Mouse (Mus musculus) myocyte (in vitro differentiated cells): ENCODE data around the gene Sco1.

Source experiments
- CEBPB ChIP-seq: IDR thresholded peaks from 2 replicates; pipeline ENCODE4 v1.6.1; 2011; ENCODE audit warnings: mild to moderate bottlenecking, moderate library complexity; ENCODE audit not compliant: poor library complexity, insufficient read depth, severe bottlenecking
- E2F4 ChIP-seq: IDR thresholded peaks from one replicate; pipeline ENCODE4 v1.6.1; 2011; ENCODE audit warnings: mild to moderate bottlenecking, control low read depth, moderate library complexity; ENCODE audit not compliant: insufficient read depth
- MAX ChIP-seq: IDR thresholded peaks from one replicate; pipeline ENCODE4 v1.6.1; 2011; ENCODE audit warnings: low read depth, mild to moderate bottlenecking, control low read depth
- MYOD1 ChIP-seq, 3 experiments: IDR thresholded peaks; one replicate each; pipeline ENCODE4 v1.6.1; 2011; ENCODE audit warnings: control low read depth in 2 of 3, low read depth in 2 of 3, mild to moderate bottlenecking in 2 of 3, moderate library complexity in 1 of 3; ENCODE audit not compliant: insufficient read length in 2 of 3, control insufficient read depth in 1 of 3
- MYOG ChIP-seq, 3 experiments: IDR thresholded peaks; one replicate each; pipeline ENCODE4 v1.6.1; 2011; ENCODE audit warnings: control low read depth in 2 of 3, low read depth in 2 of 3, mild to moderate bottlenecking in 2 of 3; ENCODE audit not compliant: insufficient read length in 2 of 3, control insufficient read depth in 1 of 3, insufficient read depth in 1 of 3
- POLR2A ChIP-seq: IDR thresholded peaks from one replicate; pipeline ENCODE4 v1.6.1; 2011; ENCODE audit warnings: low read depth, mild to moderate bottlenecking, control low read depth, moderate library complexity; ENCODE audit not compliant: insufficient read length
- POLR2AphosphoS2 ChIP-seq: IDR thresholded peaks from one replicate; pipeline ENCODE4 v1.6.1; 2011; ENCODE audit warnings: low read depth, control low read depth; ENCODE audit not compliant: insufficient read length
- REST ChIP-seq: IDR thresholded peaks from one replicate; pipeline ENCODE4 v1.6.1; 2011; ENCODE audit warnings: mild to moderate bottlenecking, control low read depth, moderate library complexity; ENCODE audit not compliant: insufficient read depth, insufficient read length
- SRF ChIP-seq: IDR thresholded peaks from one replicate; pipeline ENCODE4 v1.6.1; 2011; ENCODE audit warnings: low read depth; ENCODE audit not compliant: control insufficient read depth, insufficient read length
- TCF12 ChIP-seq: IDR thresholded peaks from one replicate; pipeline ENCODE4 v1.6.1; 2011; ENCODE audit warnings: mild to moderate bottlenecking, control low read depth; ENCODE audit not compliant: poor library complexity, insufficient read depth, severe bottlenecking
- TCF3 ChIP-seq: IDR thresholded peaks from one replicate; pipeline ENCODE4 v1.6.1; 2011; ENCODE audit warnings: low read depth, control low read depth; ENCODE audit not compliant: insufficient read length
- USF1 ChIP-seq: IDR thresholded peaks from one replicate; pipeline ENCODE4 v1.6.1; 2011; ENCODE audit warnings: low read depth, mild to moderate bottlenecking, control low read depth, moderate library complexity

DNA sequence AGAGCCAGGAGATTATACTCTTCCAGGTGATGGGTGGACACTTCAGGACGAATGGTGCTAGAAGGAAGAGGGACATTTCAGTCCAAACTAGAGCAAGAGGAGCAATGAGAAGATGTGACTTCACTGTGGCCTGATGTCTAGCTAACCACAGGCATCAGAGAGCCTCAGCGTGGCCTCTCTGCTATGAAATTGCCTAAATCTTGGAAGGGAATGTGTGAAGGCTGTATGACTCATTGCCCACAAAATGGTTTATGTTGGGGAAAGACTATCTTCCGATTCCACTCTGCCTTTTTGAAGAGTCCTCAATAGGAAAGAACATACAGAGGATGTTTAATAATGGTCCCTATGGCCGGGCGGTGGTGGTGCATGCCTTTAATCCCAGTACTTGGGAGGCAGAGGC is 24.3 kb downstream of the Sco1 start:
- TF ChIP-seq POLR2A (no peak), REST (no peak), E2F4 (no peak), CEBPB (peak; percentile 49; the same call in 1 of the 2 replicates), MAX (no peak), USF1 (no peak), TCF12 (no peak), MYOD1 (IDR thresholded peaks at IDR 0.05; ENCODE audit: control insufficient read depth in 1 of 3, insufficient read length in 2 of 3, low read depth in 2 of 3) (peak in 1 of 3 experiments; percentile 14), MYOG (IDR thresholded peaks at IDR 0.05; ENCODE audit: control insufficient read depth in 1 of 3, insufficient read depth in 1 of 3, insufficient read length in 2 of 3, low read depth in 2 of 3) (no peak), POLR2AphosphoS2 (no peak), SRF (no peak), TCF3 (no peak)
